Comparison of ENCODE assay signal across 11 mouse cellular contexts in genomic region chr3:96226695-96227648, GRCm38 (mm10). TPM values are rescaled to one million over a fixed set of nuclear protein-coding genes. Genes with fewer than 3 reads are reported as not detected.
A peak's percentile ranks its signal among the peaks of the same experiment; 100 is the strongest.
DNase-seq lines count a peak whose midpoint lies in the region; ATAC-seq and TF ChIP-seq lines count a peak whose summit lies in the region.
"Had no signal": no experiment of that assay in that cellular context is flagged by ENCODE, and none has a peak within 500 bp of the region (broad histone marks: within the 10 kb centered on the region; RNA-seq: fewer than 3 reads in every experiment).

No protein-coding gene starts in this region.

- intact Hi-C loops in heart, postnatal 14 days (cut with DNase I): no loop called here

- peak; percentile 45; the same call in 1 of the 2 replicates for ATAC-seq in heart, embryonic 11.5 days (replicated peaks; ENCODE audit: insufficient number of reproducible peaks, low FRiP score, low TSS enrichment)
- ATAC-seq: forebrain, embryonic 15.5 days had no signal

- no peaks in the 10 kb centered on the region for H3K27me3 ChIP-seq in heart, embryonic 11.5 days (ENCODE audit: control insufficient read depth, insufficient read depth, low read length)
- H3K27me3 ChIP-seq: forebrain, embryonic 15.5 days had no signal

- H3K27ac ChIP-seq in heart, embryonic 11.5 days (ENCODE audit: low read depth, low read length): no peak overlapping the region
- H3K27ac ChIP-seq in layer of hippocampus, adult 2 months: no peak overlapping the region
- H3K27ac ChIP-seq: forebrain, embryonic 15.5 days had no signal

- no peak overlapping the region for H3K4me3 ChIP-seq in heart, embryonic 11.5 days (ENCODE audit: low read depth, low read length)
- H3K4me3 ChIP-seq in layer of hippocampus, adult 2 months: no peak overlapping the region
- H3K4me3 ChIP-seq: forebrain, embryonic 15.5 days had no signal

- no peaks in the 10 kb centered on the region for H3K9me3 ChIP-seq in heart, embryonic 11.5 days (replicated peaks; ENCODE audit: control insufficient read depth, low read length)
- H3K9me3 ChIP-seq: forebrain, embryonic 15.5 days had no signal

- peaks cover 20% of the 10 kb centered on the region for H3K4me1 ChIP-seq in heart, embryonic 11.5 days (ENCODE audit: control insufficient read depth, insufficient read depth, low read length)

- TF ChIP-seq CTCF in layer of hippocampus, adult 2 months (conservative IDR thresholded peaks at IDR 0.05): no peak

- H3K36me3 ChIP-seq in heart, embryonic 11.5 days (ENCODE audit: control insufficient read depth, insufficient read depth, low read length): no peaks in the 10 kb centered on the region
- H3K36me3 ChIP-seq: forebrain, embryonic 15.5 days; G1E had no signal

- WGBS in heart, embryonic 11.5 days (ENCODE audit: insufficient replicate concordance): 67% methylated on average over 8 of the region's 8 CpGs

- DNase-seq in heart, adult 18-20 months: peak; percentile 39 to 75
- DNase-seq in heart, postnatal 14 days: no peak
- DNase-seq in retina, postnatal 1 day: peak; percentile 39
- DNase-seq in retina, embryonic 14.5 days (ENCODE audit: low spot score): no peak
- DNase-seq in natural killer cell, adult 2 months (ENCODE audit: low spot score in 2 of 2): no peak
- no peak for DNase-seq in urinary bladder, postnatal 25 days (ENCODE audit: low spot score)
- no peak for DNase-seq in layer of hippocampus, adult 2 months (ENCODE audit: low spot score in 2 of 2)
- DNase-seq: cerebellum, adult 11-12 months had no signal

- no peak overlapping the region for H3K4me2 ChIP-seq in heart, embryonic 11.5 days
- H3K4me2 ChIP-seq: forebrain, embryonic 15.5 days had no signal

- no peak overlapping the region for H3K9ac ChIP-seq in heart, embryonic 11.5 days (ENCODE audit: low read depth, low read length)
- H3K9ac ChIP-seq: forebrain, embryonic 15.5 days had no signal

RNA-seq across cellular contexts. Expression of gene Hist2h2be, which starts 6.1 kb away (rescaled TPM):
- total RNA-seq in heart, adult 18-20 months (2021): 1 to 10 TPM; 7.9 to 8.4 TPM
- 1 to 10 TPM; 6.9 to 7.7 TPM for total RNA-seq in heart, postnatal 14 days (2021)
- polyA plus RNA-seq in heart, embryonic 11.5 days (2014; fragmentation: Nextera tagmentation; extraction: Ambion mirVana): 3.3 and 5.4 TPM in 2 replicates
- 1 to 10 TPM; 7.6 to 7.9 TPM for total RNA-seq in layer of hippocampus, adult 2 months (2021)

RNA-seq across cellular contexts. Expression of gene Hist2h2ac, which starts 6.3 kb away (rescaled TPM):
- 10 to 100 TPM; 18.4 to 22.1 TPM for total RNA-seq in heart, adult 18-20 months (2021)
- total RNA-seq in heart, postnatal 14 days (2021): 10 to 100 TPM; 47.6 to 77.3 TPM
- 3.6 and 5.5 TPM in 2 replicates for polyA plus RNA-seq in heart, embryonic 11.5 days (2014; fragmentation: Nextera tagmentation; extraction: Ambion mirVana)
- total RNA-seq in layer of hippocampus, adult 2 months (2021): 10 to 100 TPM; 21.9 to 28.0 TPM

RNA-seq across cellular contexts. Expression of gene Hist2h2ab, which starts 7.3 kb away (rescaled TPM):
- 1 to 10 TPM; 1.8 to 1.9 TPM for total RNA-seq in heart, adult 18-20 months (2021)
- 1 to 10 TPM; 4.4 to 5.2 TPM for total RNA-seq in heart, postnatal 14 days (2021)
- not detected in 2 replicates for polyA plus RNA-seq in heart, embryonic 11.5 days (2014; fragmentation: Nextera tagmentation; extraction: Ambion mirVana)
- 10 to 100 TPM in 1 of 2 experiments, 1 to 10 TPM in 1; 9.3 to 12.7 TPM for total RNA-seq in layer of hippocampus, adult 2 months (2021)

RNA-seq across cellular contexts. Expression of gene Bola1, which starts 7.5 kb away (rescaled TPM):
- 10 to 100 TPM; 28.1 to 34.4 TPM for total RNA-seq in heart, adult 18-20 months (2021)
- 10 to 100 TPM; 17.5 to 18.2 TPM for total RNA-seq in heart, postnatal 14 days (2021)
- polyA plus RNA-seq in heart, embryonic 11.5 days (2014; fragmentation: Nextera tagmentation; extraction: Ambion mirVana): 47.5 and 49.6 TPM in 2 replicates
- total RNA-seq in layer of hippocampus, adult 2 months (2021): 10 to 100 TPM; 16.2 to 16.7 TPM

RNA-seq across cellular contexts. Expression of gene Hist2h3c2, which starts 12.0 kb away (rescaled TPM):
- 1 to 10 TPM; 4.0 to 9.0 TPM for total RNA-seq in heart, adult 18-20 months (2021)
- total RNA-seq in heart, postnatal 14 days (2021): 10 to 100 TPM; 22.1 to 48.5 TPM
- 1.8 and 2.6 TPM in 2 replicates for polyA plus RNA-seq in heart, embryonic 11.5 days (2014; fragmentation: Nextera tagmentation; extraction: Ambion mirVana)
- total RNA-seq in layer of hippocampus, adult 2 months (2021): 10 to 100 TPM; 11.4 to 12.3 TPM

Comparison
In these comparisons a context has a peak if more than half of its experiments do, and no peak if none do; other contexts are left out.
1. DNase-seq: peak in heart, adult 18-20 months (2 of 2) and retina, postnatal 1 day (single experiment); none in heart, postnatal 14 days (0 of 2), retina, embryonic 14.5 days (single experiment), natural killer cell, adult 2 months (0 of 2), urinary bladder, postnatal 25 days (single experiment) and layer of hippocampus, adult 2 months (0 of 2).